Mouse (Mus musculus) adrenal gland, postnatal 4 days (tissue): ENCODE results near the gene Spats1. TPM values are rescaled to one million over a fixed set of nuclear protein-coding genes. Genes with fewer than 3 reads are reported as not detected.

Source experiments
- total RNA-seq, 2 experiments: library from RNA; stranded (reverse); gene quantifications; 2 replicates each; pipeline ENCODE4 v1.2.3; 2021

Gene Spats1
- total RNA-seq, 2 experiments from 2014 or later: 0.48 TPM; not detected in 1

Other genes starting within 250 kb of the Spats1 start
- 10 to 100 TPM; 49.1 to 52.0 TPM for gene Cdc5l, start 41.7 kb downstream of the Spats1 start, total RNA-seq
- gene Aars2, start 31.4 kb upstream of the Spats1 start, total RNA-seq: 10 to 100 TPM; 18.4 to 19.0 TPM
- not detected for gene Tcte1, start 48.0 kb upstream of the Spats1 start, total RNA-seq
- gene Tmem151b, start 74.3 kb upstream of the Spats1 start, total RNA-seq: 1 to 10 TPM; 1.7 to 3.7 TPM
- gene Nfkbie, start 80.3 kb upstream of the Spats1 start, total RNA-seq: 1 to 10 TPM; 3.0 to 4.5 TPM
- gene Slc35b2, start 88.5 kb upstream of the Spats1 start, total RNA-seq: 10 to 100 TPM; 69.2 to 71.8 TPM
- 1,000 to 10,000 TPM; 1,575 to 1,663 TPM for gene Hsp90ab1, start 97.9 kb upstream of the Spats1 start, total RNA-seq
- 100 to 1,000 TPM; 138 to 145 TPM for gene Slc29a1, start 124.2 kb upstream of the Spats1 start, total RNA-seq
- gene Mymx, start 126.7 kb upstream of the Spats1 start, total RNA-seq: 1 to 10 TPM; 1.6 to 4.0 TPM
- 1 to 10 TPM in 1 of 2 experiments, not detected in 1; 2.2 TPM for gene Capn11, start 183.9 kb upstream of the Spats1 start, total RNA-seq
- gene Mrpl14, start 210.9 kb upstream of the Spats1 start, total RNA-seq: 100 to 1,000 TPM in 1 of 2 experiments, 10 to 100 TPM in 1; 95.6 to 103 TPM
- 10 to 100 TPM; 49.5 to 57.6 TPM for gene Tmem63b, start 211.5 kb upstream of the Spats1 start, total RNA-seq